Mouse (Mus musculus) lung, postnatal 14 days (tissue): ENCODE results near the gene Atp2b1.

Experiments used
- DNase-seq: peaks from one replicate; pipeline ENCODE4 v3.0.0; 2021

Gene Atp2b1

DNA sequence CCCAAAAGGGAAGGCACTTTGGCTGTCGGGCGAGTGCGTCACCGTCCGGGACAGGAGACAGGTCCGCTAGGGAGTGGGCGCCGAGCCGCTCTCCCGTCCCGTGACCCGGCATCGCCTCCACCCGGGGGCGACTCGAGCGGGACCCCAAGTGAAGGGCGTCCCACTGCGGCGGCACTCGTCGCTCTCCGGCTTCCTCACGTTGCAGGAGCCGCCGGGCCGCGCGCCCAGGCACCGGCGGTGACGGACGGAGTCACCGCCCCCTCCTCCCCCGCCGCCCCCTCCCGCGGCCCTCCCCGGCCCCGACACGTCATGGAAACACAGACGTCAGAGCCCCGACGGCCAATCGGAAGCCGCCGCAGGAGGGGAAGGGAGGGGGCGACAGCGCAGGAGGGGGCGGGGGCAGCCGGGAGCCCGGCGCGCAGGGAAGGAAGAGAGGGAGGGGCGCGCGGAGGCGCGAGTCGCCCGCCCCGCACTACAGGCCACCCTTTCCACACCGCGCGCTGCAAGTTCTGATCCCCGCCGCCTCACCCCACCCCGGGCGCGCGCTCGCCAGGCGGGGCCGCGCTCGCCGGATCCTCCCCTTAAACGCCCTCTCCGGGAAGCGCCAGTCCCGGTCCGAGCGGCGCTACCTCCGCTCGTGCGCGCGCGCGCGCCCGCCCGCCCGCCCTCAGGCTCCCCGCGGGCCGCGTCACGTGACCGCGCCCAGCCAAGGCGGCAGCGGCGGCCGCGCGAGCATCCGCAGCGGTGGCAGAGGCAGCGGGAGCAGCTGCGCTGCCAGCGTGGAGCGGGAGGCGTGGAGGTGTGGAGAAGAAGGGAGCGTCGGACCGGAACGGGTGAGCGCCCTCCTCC, at the start of gene Atp2b1:
TSS of gene Atp2b1 (plus strand) at position 446 of the 849 bp plus-strand sequence.
- DNase-seq: peak; percentile 97

DNA sequence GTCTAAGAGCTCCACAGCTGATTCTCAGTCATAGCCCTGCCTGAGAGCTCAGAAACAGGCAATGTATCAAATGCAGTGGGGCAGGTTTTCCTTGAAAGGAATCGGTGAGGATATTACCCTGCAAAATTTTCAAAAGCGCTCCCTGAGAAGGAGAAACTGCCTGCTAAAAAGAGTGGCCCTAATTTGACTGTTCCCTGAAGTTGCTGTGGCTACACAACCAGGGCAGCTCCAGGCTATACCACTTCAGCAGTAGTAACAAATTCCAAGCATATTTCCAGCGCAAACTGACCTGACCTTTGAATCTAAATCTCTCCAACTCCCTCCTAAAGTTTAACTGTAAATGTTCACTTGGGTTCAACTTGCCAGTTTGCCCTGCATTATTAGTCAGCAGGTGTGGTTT, 49.4 kb upstream of the Atp2b1 start:
- no peak for DNase-seq

DNA sequence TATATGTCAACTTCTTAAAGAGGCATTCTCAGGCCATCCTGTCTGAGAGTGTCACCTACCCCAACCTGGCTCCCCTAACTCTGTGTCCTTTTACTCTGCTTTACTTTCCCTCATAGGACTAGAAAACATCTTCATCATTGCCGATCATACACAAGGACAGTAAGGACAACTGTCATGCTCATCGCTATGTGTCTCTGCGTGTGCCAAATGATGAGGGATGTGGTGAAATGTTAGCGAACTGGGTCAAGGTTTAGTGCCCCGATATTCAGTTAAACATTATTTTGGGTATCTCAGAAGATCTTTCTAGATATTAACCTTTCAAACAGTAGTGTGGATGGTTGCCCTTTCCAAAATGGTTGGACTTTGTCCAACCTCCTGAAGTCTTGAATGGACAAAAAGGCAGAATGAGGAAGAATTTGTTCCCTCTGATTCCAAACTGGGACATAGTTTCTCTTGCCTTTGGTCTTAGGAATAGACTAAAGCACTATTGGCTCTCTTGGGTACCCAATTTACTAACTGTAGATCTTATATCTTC, 47.3 kb upstream of the Atp2b1 start:
- no peak for DNase-seq

DNA sequence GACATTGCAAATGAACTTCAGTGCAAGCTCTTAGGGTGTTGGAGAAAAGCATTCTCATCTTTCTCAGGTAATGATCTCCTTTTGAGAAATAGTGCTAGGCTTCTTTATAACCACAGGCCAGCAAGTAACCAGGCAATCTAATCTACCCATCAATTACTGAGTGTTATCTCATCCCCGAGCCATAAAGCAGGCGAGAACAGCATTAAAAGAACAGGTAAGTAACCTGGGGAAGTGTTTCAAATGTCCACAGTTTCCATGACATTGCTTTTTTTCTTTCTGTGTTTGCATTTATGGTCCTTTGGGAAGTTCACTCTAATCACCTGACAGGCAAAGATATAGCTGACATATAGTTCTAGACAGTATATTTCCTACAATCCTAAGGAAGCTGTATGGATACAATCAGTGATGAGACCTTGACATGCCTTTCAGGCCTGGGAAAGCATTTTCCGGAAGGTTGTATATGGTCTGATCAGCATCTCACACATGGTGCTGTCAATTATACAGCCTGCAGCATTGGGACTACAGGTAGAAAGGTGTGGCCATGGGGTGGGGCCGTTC, 45.8 kb upstream of the Atp2b1 start:
- DNase-seq: no peak

DNA sequence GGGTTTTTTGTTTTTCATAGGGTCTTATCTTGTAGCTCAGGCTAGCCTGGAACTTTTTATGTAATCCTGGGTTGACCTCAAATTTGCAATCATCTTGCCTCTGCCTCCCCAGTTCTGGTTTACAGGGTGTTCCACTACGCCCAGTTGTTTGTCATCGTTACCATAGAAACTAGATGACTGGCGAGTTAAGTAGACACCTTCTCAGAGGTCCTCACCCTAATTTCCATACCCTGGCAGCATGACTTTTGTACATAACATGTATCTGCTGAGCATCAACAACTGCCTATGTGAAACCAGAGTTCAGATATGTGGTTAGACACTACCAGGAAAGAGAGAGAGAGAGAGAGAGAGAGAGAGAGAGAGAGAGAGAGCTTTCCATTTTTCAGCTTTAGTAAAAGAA, 36.4 kb upstream of the Atp2b1 start:
- no peak for DNase-seq

DNA sequence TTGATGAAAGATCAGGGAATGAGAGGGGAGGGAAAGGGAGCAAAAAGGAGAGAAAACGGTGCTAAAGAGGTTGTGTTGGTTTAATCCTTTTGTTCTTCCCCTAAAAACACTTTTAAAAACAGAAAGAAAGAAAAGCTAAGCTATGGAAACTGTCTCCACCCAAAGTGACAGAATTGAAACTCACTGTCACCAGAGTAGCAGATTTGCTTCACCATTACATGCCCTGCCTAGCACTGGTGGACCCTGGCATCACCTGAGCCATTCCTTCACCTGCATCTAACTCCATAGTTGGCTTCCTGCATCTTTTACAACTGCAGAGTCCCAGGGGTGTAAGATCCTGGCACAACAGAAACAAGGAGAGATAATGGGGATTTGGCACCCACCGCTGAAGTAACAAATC, 35.6 kb upstream of the Atp2b1 start:
- no peak for DNase-seq

DNA sequence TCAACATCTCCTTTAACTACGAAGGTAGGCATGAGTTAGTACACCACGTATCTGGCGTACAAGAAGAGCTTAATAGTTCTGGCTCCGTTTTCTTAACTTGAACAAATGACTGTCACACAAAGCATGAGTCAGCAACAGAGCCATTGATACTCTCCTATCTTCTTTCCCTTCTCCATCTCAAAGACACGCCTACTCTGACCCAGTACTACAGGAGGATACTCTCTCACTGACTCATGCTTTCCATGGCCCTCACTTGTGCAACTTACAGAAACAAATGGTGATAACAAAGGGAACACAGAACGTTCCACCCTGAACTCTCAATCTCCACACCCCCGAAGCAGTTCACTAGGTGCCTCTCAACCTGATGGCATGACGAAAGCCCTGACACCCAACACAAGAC, 34.1 kb upstream of the Atp2b1 start:
- no peak for DNase-seq

DNA sequence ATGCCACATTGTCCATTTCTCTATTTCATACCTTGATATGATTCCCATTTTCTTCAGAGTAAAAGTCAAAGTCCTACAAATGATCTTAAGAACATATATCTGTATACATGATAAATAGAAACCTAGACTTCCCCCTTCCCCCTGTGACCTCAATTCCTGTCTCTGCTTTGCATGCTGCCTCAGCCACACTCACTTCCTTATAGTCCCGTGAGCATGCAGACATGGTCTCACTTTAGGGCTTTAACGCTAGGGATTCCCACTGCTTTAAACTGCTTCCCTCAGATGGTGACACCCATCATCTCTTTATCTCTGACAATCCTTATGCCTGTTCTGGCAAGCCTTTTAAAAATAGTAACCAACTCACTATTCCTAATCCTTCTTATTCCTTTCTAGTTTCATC, 33.5 kb upstream of the Atp2b1 start:
- DNase-seq: no peak

DNA sequence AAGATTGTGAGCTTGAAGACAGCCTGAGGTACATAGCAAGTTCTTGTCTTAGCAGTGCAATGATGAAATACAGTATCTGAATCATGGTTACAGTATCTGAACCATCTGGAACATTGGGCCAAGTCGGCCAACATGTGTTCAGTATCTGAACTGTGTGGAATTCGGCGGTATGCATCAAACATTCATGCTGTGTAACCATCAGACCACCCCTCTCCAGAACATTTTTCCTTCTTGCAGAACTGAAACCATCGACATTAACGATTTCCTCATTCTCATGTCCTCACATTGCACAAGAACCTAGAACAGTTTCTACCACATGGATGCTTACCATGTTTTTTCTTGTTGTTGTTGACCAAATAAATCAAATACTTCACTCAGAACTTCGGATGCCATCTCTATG, 32.7 kb upstream of the Atp2b1 start:
- DNase-seq: no peak

DNA sequence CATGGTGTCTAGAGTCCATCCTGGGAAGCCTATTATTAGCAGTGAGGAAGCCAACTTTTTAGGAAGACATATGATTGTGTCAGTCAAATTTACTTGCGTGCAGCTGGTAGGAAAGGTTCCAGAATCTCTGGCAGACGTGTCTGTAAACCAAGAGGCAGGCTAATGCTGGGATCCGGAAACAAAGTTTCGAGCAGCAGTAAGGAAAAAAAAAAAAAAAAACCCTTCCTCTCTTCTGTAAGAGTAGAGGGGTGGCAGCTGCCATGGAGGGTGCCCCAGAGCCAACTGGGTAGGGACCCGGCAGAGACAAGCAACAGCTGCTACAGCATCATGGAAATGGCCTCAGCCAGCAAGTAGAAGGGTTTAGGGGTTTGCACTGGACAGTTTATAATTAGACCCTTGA, 31.6 kb upstream of the Atp2b1 start:
- no peak for DNase-seq

DNA sequence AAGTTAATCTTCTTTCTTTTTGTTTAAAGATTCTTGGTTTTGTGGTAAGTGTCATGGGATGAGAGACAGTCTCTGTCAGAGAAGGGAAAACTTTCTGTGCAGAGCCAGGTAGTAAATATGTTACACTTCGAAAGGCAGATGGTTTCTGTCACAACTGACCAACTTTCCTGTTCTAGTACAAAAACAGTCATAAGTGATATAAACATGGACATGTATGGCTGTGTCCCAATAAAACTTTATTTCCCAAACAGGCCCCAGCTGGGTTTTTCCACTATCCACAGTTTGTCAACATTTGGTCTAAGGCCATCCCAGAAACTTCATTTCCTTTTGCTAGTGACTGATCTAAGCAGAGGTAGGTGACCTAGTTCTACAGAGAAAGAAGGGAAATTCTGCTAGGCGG, 29.8 kb upstream of the Atp2b1 start:
- no peak for DNase-seq

DNA sequence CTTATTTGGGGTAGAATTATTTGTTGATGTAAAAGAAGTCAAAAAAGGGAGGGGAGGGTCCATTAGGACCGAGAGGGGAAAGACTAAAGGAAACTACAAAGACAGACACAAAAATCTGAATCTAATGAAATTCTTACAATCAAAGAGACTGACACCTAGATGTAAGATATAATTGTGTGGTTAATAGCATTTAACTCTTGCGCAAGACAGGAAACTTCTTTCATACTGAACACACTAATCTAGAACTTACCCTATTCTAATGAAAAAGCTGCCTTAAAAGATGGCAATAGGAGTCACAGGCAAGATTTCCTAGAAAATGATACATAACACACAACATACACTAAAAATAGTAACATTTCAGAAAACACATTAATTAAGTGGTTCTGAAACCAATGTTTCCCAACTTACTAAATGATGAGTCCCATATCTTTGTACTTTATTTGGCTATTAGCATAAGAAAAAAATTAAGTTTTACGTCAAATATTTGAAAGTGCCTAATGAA, 27.4 kb upstream of the Atp2b1 start:
- no peak for DNase-seq

DNA sequence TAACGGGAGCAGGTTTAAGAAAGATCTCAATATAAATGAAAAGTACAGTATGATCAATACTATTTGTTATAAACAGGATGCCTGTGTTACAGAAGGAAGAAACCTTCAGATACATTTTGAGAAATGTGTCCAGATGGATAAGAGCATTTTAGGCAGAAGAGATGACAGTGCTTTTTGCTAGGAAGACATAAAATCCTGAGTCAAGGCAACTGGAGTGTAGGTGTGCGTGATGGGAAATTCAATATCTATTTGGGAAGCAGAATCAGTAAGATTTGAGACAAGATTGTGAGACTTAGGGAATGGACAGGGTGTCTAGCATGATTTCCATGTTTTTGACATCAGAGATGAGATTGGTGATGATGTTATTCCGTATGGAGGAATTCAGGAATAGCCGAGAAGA, 22.8 kb upstream of the Atp2b1 start:
- no peak for DNase-seq

DNA sequence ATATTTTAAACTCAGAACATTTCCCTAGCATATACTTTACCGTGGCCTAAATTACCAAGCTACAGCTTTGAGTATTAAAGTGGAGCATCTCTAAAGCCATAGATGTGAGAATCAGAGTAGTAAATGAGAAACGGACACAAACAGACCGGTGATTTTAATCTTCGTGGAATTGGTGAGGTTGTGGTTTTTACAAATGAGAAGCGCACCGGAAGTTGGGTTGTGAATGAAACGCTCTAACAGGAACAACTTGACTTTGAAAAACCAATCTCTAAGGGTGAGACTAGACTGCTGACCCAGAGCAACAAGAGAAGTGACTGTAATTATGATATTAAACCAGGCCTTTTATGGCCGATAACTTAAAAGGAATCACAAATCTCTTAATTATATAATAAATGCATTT, 16.7 kb upstream of the Atp2b1 start:
- no peak for DNase-seq

DNA sequence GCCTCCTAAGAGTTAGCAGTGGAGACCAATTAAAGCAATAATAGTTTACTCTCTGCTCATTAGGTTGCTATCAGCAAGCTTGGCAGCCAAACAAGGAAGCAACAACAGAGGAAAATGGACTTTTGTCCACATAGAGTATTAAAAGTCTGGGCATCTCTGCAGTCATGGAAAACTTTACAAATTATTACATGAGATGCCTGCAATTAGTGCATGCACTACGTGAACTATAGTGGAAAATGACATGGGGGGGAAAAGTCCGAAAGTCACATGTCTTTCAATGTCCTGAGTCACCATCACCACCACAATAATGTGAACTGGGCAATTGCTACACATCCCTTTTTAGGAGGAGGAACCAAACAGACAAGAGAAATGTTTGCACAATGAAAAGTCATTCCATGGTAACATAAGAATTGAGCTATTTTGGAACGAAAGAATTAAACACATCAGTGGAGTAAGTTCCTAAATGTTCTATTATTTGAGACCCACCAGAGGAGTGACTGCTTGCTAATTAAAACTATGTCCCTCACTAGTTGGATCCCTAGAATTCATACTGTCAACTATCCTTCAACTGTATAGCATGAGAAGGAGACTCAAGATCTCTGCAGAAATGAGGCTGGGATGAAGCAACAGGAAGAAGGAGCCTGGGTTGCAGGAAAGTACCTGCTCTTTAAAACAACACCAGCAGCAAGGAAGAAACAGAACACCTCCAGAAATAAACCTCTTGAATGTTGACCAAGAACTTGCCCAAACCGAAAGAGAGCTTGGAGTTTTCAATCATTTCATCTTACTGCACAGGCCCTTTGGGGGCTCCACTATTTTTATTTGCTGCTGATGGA, 16.1 kb upstream of the Atp2b1 start:
- no peak for DNase-seq

DNA sequence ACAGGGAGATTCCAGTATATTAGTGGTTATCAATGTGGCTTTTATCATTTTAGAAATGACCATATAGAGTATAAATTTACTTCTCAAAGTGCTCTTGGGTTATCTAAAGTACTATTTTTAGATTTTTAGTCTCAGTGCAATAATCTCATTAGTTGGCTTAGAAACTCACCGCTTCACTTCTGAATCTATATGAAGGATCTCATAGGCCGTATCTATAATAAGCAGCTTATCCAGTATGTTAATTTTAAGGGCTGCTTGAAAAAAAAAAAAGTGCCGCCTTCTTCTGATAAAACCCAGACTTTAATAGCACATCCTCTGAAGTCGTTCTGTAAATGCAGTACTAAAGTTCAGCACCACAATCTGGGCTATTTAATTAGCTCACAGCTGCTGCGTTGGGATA, 12.7 kb upstream of the Atp2b1 start:
- DNase-seq: no peak

DNA sequence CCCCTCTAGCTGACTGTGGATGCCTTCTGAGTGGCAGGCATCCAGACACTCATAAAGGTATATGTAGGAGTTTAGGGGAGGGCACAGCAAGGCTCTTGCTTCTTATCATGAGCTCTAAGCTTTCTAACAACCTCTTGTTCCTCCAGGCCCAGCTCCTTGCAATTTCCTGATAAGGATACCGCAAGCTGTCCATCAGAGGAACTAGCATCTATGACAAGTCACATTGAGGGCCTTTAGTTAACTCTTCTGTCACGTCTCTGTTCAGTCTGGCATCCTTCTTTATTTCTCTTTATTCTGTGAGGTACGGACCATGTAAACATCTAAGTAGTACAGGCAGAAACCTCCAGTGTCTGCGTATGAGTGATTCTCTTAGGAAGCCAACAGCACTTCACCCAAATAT, 8.2 kb upstream of the Atp2b1 start:
- no peak for DNase-seq

DNA sequence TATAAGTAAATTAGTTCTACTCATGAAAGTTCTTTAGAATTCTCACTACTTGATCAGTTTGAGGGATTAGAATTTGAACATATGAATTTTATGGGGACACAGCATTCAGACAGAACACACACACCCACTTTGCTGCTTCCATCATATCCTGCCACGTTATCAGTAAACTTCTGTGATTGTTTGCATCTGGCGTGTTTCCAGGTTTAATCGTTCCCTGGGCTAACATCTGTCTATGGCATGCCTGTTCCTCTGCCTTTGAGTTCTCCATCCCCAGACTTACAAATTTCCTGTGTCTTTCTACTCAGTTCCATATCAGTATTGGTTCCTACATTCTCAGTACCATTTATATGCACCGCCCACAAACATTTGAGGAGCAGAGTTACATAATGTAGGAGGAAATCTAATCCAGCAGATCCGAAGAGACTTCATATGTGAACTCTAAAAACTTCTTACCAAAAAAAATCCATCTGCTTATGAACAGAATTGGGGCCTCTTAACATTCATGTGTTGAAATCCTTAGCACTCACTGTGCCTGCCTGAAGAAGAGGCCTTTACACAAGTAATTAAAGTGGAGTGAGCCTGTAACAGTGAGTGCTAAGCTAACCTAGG, 7.2 kb upstream of the Atp2b1 start:
- peak; percentile 41 for DNase-seq

DNA sequence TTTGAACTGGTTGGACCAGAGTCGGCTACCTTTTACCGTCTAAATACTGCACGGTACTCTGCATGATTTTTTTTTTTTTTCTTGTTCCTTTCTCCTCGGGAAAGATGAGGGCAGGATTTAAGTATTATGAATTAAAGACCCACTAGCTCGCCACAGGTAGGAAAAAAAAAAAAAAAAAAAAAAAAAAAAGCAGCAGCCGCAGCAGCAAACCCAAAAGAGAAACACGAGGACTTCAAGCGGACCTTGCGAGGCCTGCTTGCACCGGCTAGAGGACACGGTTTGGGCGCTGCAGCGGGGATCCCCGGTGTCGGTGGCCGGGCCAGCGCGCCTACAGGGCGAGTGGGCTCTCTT, 621 bp upstream of the Atp2b1 start:
- DNase-seq: no peak

DNA sequence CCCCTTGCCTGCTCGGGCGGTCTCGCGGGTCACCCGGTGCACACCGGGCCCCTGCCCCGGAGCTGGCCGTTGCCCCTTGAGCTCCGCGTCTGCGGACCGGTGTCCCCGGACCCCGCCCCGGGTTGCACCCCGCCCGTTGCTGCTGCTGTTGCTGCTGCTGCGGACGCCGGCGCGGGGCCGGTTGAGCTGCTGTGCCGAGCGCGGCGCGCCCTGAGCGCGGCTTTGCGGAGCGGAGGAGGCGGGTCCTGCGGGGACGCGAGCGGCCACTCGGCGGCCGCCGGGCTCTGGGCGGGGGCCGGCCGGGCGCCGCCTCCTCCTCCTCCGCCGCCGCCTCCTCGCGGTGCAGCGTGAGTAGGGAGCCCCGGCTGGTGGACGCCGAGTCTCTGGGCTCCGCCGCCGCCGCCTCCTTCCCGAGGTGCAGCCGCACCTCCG, 620 bp downstream of the Atp2b1 start:
- peak; percentile 85 for DNase-seq

DNA sequence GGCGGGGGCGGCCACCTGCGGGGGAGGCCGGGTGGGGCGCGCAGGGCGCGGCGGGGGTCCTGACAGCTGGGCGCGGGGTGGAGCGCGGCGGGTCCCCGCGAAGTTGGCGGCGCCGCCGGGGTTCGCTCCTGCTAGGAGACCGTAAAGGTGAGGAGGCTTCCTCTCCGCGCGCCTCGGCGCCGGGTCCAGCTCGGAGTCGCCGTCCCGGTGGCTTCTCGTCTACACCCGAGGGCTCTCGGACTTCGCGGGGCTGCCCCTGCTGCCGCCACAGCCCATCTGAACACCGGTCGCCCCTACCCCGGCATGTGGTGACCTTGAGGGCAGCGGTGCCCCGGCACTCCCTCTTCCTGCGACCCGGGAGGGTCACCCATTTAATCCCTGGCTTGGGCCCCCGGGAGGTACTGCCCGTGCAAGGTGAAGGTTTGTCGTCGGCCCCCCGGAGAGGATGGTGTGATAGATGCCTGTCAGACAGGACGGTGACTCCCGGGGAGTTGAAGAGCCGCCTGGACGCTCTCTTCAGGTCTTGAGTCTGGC, 1.3 kb downstream of the Atp2b1 start:
- DNase-seq: peak; percentile 38

DNA sequence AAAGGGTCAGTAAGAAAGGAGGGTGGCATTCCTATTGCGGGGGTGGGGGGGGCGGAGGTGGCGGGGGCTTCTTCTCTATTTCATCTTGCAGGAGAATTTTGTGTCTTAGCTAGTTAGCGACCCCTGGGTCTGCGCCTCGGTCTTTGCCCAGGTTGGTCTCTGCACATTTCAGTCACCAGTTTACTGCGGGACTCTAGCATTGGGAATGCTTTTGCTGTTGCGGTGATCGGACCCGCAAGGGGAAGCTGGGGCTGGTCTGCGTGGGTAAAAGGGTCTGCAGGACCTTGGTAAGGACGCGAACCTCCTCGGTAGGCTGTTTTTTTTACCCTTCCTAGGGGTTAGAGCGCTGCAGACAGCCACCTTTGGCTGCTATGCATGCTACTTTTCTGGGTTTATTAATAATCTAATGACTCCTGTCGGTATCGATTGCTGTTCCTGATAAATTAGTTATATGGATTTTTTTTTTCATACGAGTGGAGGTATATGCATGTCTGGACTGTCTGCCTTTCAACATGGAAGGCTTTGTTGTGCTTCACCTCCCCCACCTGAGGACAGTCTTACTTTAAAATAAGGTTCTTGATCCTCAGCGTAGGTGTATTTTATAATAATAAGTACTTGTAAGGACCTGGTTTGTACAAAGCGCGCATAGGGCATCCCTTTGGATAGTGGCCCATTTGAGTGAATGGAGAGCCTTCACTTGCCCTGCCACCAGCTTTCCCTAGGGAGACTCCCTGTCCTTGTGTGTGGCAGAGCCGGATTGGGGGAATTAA, 2.0 kb downstream of the Atp2b1 start:
- DNase-seq: no peak
